Mouse (Mus musculus) lung, postnatal 0 days (tissue): ENCODE measurements around the gene Leo1.

Experiments used
- CTCF ChIP-seq: IDR thresholded peaks from 2 replicates; pipeline ENCODE4 v1.5.1; 2016; ENCODE audit warnings: antibody characterized with exemption, mild to moderate bottlenecking
- EP300 ChIP-seq: IDR thresholded peaks from 2 replicates; pipeline ENCODE4 v1.6.1; 2016; ENCODE audit warnings: antibody characterized with exemption, mild to moderate bottlenecking, control low read depth

DNA sequence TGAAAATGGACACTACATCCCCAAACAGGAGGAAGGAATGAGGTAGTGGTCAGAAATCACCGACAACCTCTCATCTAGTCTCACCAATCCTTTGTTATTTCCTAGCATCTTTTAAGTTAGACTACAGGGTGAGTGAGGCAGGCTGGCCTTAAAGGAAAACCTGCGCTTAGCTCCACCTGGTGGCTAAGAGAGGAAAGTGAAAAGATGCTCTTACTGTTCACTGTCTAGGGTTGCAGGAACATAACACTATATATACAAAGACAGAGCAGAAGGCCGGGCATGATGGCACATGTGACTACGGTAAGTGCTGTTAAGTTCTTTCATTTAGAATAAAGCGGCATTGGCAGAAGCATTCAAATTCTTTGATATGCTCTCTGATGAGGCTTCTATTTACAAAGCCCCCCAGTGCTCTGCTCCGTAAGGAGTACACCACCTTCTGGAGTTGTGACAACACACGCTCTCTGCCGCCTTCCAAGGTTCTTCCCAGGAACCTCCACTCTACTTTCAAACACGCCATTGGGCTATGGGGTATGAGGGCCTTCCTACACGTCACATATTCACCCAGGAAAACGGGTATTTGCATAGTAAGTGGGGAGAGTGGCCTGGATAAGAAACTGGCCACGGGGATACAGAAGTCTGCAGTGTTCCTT is 74.3 kb downstream of the Leo1 start:
- TF ChIP-seq CTCF (peak; percentile 83), EP300 (no peak)
